Mouse (Mus musculus): ENCODE results near the gene Rnf185.

Gene Rnf185

DNA sequence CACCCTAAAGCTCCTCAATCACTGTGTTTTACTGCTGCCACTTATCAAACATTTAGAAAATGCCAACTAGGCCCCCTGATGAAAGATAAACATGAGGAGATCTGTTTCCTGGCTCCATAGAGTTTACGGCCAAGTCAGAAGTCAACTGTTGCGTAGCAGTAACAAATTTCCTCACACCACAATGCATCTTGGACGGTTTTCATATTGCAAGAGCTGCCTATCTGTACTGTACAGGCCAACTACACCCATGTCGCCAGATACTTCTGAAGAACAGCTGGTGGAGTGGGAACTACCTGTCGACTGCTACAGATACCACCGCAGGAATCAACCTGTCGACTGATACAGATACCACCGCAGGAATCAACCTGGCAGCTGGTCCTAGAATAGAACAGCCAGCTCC, 7.3 kb downstream of the Rnf185 start:
- DNase-seq (ENCODE audit: low spot score in 2 of 2): peak in 1 of 2 experiments; percentile 29

DNA sequence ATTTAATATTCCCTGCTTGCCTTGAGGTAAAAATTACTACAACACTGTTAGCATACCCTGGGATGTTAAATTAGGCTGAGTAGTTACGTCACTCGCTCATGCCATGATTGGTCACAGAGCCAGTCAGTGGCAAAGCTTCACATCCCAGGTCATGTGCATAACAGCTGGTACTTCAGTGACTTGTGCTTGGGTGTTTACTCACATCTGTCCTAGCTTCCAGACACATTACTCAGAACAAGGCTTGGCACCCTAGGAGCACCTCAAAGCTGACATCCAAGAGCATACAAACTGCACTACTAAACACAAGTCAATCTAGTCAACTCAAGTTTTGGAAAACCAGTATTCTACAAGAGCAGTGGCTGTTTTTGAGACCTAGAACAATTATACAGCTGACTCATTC, 9.1 kb downstream of the Rnf185 start:
- DNase-seq (ENCODE audit: low spot score in 2 of 2): no peak

DNA sequence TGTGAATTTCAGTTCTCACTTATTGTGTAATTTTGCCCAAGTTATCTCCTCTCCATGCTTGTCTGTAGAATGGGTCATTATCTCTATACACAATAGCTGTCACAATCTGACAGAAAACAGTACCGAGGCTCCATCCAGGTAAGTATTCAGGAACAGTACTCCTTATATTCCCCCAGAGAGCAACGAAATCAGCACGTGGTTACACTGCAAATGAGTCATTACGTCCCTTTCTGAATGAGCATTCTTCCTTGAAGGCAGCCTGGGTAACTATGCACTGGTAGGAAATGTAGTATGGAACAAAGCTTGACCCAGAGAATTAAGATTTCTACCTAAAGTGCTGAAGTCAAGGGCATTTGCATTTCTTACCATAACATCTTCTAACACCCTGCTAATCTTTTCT, 9.5 kb downstream of the Rnf185 start:
- DNase-seq (ENCODE audit: low spot score in 2 of 2): no peak

DNA sequence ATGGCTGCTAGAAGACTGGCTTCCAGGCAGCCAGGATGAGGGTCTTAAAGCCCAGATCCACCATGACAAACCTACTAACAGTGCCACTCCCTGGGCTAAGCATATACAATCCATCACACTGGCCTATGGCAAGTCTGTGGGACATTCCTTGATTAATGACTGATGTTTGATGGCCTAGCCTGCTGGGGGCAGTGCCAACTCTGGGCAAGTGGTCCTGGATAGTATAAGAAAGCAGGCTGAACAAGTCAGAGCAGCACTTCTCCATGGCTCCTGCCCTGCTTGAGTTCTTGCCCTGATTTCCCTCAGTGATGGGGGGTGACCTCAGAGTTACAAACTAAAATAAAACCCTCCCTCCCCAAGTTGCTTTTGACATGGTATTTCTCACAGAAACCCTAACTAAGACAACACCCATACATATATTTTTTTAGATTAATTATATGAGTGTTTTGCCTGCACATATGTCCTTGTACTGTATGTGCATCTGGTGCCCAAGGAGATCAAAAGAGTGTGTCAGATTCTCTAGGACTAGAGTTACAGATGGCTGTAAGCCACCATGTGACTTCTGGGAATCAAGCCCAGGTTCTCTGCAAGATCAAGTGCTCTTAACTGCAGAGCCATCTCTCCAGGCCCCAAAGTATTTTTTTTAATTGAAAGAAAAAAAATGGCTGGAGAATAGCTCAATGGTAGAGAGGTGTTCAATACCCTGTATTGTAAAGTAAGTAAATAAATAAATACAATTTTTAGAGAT, 10.3 kb downstream of the Rnf185 start:
- peak; percentile 41 to 56 for DNase-seq (ENCODE audit: low spot score in 2 of 2)

DNA sequence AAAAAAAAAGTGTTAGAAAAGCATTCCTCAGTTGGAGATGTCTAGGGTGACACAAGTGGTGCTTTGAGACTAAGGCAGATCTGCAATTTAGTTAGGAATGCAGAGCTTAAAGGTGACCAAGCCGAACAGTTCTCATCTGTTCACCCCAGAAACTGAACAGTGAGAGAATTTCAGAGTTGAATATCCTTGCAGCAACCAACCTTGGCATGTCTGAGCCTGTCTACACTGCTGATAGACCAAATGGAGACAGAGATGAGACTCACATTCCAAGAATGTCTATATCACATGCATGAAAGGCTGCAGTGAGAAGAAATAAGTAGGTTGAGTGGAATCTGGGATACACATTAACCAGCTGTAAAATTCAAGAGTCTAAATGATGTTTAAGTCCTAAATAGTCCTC, 14.5 kb downstream of the Rnf185 start:
- DNase-seq (ENCODE audit: low spot score in 2 of 2): no peak

DNA sequence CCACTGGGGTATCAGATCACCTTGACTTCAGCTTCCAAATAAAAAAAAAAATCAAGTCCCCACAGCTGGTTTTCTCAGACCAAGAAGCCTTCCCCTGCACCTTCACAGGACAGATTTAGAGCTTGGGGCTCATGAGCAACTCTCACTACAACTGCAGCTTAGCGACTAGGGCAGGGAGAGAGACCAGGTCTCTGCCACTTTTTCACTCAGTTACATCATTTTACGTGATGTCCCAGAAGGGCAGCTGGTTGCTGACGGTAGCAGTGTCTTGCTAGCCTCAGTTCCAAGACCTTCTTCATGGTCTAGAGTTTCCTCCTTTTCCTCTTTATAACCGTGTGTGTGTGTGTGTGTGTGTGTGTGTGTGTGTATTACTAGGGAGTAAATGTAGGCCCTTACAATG, 18.4 kb downstream of the Rnf185 start:
- DNase-seq (ENCODE audit: low spot score in 2 of 2): no peak

DNA sequence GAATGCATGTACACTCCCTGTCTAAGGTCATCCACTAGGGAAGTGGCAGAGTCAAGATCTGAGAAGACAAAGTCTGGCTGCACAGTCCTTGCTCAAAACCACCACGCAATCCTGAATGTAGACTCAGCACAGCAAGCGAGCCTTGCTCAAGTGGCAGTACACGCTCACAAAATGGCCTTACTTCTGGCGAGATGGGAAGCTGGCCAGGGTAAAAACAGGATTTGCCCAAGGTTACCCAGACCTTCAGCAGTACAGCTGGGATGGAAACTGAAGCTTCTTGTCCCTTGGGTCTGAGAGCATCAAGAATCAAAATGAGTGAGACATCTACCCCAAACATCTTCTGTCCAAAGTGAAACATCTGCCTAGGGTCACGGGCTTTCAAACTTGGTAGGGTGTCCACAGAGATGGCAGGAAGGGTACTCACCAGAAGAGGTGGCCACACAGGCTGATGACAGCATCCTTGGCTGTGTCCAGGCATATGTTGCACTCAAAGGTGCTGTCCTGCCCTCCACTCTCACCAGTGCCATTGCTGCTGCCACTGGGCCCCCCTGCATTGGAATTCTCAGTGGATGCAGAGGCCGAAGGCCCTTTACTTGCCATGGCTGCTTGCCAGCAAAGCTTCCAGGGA, 20.1 kb downstream of the Rnf185 start:
- DNase-seq (ENCODE audit: low spot score in 2 of 2): no peak

DNA sequence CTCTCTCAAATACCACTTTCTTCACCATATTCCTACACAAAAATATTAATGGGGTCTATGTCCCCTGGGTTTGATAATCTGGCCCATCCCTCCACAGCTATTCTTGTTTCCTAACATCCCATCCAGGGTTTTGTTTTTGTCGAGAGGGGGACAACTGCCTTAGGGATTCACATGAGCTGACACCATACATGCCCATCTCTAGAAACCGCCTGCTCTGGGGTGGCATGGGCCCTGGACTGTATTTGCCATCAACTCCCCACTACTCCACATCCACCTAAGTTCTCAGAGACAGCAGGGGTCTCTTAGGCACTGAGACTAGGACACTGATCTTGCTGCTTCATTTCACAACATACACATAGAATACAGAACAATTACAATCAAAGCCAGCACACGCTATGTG, 20.6 kb downstream of the Rnf185 start:
- DNase-seq (ENCODE audit: low spot score in 2 of 2): no peak

DNA sequence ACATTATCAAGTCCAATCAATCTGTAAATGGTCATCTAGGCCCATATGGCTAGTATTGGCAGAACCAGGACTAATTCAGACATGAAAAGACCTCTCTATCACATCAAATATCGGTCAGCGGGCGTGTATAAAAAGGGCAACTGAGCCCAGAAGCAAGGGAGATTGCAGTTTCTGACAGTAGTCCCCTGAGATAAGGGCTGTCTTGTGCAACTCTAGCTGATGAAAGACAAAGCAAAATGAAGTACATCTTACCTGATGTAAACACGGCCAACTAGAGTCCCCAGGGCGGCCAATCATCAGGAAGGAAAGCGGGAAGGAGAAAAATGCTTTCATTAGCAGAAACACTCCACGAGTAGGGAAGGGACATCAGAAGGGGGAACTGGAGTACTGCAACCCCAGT, 23.5 kb downstream of the Rnf185 start:
- DNase-seq (ENCODE audit: low spot score in 2 of 2): no peak

DNA sequence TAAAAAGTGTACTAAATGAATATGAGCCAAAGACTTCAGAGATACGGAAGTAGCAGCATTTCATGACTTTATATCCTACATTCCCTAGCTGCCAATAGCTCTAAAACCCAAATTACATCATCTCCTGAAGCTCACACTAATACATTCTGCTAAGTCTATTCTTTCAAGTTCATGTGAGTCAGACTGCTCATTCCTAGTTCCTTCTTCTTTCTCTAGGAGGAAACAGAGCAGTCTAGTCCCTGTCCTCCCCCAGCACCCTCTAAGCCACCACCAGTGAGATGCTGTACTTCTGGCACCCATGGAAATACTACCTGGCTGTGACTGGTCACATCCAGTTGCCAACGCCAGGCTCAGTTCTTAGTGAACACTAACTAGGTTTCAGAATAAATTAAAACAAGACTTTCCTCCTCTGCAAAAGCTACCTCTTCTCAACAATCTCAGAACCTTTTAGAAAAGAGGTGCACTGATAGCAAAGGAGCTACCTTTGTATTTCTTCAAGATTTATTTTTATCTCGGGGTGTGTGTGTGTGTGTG, 24.4 kb downstream of the Rnf185 start:
- DNase-seq (ENCODE audit: low spot score in 2 of 2): no peak

DNA sequence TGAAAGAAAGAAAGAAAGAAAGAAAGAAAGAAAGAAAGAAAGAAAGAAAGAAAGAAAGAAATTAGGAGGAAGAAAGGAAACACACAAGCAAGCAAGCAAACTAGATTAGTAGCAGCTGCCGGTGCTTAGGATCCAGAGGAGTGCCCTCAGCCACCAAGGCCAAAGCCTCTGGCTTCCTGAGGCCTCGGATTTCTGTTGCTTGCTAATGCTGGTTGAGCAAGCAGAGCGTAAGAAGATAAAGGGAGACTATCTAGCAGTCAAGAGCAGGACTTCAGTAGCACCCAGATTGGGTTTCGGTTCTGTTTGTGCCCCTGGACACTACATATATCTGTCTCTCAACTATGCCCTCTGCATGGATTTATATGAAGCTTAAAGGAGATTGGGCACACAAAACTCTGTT, 29.9 kb downstream of the Rnf185 start:
- no peak for DNase-seq (ENCODE audit: low spot score in 2 of 2)

DNA sequence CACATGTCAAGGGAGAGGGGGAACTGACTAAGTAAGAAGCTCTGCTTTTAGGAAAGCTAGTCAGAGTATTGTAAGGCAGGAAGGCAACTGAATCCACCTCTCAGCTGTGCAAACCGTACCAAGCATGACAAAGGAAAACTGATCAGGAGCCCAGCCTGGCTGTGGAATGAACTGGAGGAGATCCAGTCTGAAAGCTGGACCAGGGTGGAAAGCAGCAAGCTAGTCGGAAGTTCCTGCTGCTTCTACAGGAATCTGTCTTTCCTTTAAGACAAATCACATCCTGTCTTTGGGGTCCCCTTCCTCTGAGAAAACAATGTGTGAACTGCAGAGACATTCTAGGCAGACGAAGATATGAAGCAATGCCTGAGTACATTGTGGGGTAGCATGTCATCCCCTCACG, 33.4 kb downstream of the Rnf185 start:
- DNase-seq (ENCODE audit: low spot score in 2 of 2): no peak

DNA sequence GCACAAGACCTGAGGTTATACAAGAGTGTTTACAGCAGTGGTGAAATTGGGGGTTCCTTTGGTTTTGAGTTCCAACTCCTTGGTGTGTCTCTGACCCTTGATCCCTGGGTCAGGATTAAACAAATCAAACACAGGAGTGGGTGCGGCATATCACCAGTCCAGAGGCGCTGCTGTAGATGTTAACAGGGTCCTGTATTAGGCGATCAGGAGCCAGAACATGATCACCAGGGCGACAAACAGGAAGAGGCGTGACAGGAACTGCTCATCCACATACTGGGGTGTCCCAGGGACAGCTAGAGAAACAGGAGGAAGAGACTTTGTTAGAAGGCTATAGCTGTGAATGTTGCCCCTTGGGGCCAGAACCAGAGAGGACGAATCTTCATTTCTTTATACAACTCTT, 34.4 kb downstream of the Rnf185 start:
- DNase-seq (ENCODE audit: low spot score in 2 of 2): no peak

DNA sequence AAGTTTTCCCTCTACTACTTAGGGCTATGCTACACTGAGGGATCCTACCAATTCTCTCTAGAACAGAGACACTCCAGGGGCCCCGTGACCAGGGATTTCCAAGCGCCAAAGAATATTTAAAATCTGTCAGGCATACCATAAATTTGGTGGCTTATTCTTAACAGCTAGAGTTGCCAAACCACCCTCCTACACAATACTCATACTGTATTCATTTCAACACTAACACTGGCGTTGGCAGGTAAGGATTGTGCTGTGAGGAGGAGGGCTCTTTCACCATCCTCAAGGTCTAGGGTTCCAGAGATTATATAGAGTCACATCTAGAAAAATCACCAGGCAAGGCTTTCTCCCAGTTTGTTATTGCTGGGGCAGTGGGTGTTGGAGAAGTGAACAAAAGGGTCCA, 35.8 kb downstream of the Rnf185 start:
- no peak for DNase-seq (ENCODE audit: low spot score in 2 of 2)

DNA sequence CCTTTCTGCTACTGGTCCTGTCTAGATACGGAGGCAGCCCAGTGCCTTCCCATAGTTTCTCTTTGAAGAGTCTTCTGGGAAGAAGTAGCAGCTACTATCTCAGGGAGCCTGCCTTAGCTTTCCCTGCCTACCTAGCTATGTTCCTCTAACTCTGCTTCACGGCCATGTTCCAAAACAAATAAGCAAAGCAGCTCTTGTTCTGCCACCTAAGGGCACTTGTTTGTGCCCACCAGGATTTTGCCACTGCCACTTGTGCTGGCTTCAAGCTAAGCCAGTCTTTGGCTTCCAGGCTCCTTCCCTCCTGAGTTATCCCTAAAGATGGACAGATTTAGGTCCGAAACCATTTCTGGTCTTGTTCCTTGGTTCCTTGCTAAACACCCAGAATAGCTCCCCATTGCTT, 40.1 kb downstream of the Rnf185 start:
- no peak for DNase-seq (ENCODE audit: low spot score in 2 of 2)

DNA sequence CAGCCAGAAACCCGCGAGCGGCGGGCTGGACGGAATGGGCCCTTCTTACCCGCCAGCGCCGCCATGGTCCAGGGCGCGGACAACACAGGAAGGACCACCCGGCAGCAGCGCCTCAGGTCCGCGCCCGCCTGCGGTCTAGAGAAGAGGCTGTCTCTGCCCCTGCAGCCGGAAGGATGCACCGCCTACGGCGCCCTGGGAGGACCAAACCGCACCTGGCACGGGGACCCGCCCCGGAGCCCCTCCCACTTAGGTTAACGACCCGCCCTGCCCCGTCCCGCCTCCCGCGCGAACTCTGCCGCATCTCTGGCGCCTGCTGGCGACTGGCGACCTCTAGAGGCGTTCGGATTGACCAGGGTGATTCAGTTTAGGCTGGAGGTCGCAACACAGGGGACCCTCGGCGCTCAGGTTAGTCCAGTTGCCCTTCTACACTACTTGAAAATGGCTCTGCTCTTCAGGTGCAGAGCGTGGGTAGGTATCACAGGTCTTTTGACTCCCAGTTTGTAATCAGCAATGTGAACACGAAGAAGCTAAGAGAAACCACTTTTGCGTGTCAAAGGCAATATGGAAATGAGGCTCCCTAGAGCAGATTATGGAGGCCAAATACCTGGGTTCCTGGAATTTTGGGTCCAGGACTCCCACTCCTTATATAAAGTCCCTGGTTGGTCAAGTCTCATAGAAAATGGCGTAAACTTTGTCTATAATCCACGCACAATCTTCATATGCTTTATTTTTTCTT, 43.0 kb downstream of the Rnf185 start, which contains the start of gene Limk2:
Gene Limk2 (minus strand): TSS at position 193 of the 736 bp plus-strand sequence.
- DNase-seq (ENCODE audit: low spot score in 2 of 2): peak; percentile 87 to 90

DNA sequence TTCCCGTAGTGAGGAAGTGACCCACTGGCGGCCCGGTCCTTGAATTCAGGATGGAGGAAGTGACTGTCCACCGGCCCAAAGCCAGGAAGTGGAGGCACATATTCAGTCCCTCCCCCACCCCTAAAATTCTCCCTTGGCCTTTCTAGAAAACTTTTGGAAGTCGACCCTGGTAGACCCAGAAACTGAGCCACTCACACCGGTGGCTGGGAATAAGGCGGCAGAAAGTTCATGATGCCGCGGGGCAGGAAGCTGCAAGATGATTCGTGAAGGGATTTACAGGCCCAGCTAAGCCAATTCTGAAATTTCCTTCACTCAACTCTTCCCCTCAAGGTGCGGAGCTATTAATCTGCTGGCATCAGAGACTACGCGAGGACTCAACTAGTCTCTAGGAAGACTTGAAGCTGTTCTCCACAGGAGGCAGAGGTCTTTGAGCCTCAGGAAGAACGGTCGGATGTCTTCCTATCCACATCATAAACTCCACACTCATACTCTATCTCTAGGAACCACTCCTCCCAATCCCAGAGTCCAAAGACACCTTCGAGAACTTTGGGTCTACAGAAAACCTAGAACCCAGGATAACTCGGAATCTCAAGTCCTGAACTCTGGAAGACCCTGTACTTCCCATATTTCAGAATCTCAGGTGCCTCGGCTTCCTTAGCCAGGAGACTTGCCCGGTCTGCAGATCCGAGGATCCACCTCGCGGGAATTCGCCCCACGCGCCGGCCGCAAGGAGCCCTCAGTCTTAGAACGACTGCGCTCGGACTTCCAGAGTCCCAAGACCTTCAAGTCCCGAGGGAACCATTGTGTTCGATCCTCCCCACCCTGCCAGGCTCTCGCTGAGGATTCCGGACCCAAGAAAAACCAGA, 43.8 kb downstream of the Rnf185 start:
- DNase-seq (ENCODE audit: low spot score in 2 of 2): no peak

DNA sequence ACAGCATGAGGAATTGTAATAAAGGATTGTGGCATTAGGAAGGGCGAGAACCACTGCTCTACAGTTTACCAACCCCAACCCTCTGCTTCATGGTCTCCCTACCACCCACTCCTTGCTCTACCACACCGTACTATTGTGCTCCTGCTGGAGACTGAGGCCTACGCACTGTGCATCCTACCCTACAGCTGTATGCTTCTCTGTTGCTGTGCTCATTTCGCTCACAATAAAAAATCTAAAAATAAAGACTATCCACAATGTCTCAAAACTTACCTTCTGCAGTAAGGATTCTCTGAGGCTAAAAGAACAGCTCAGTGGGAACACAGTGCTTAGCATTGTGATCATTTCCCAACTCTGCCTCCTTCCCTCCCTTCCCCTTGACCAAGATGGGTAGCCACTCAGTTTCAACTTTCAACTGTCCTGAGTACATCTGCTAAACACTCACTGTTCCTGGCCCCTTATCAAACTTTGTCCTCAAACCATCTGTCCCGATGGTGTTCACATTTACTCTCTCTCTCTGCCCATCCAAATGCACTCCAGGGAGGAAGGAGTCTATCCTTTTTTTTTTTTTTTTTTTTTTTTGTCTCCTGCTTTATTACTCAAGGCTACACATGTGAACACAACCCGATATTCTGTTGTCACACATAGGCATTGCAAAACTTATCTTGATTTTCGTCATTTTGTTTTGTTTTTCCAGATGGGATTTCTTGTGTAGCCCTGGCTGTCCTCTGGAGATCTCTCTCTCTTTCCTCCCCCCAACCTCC, 47.7 kb downstream of the Rnf185 start:
- no peak for DNase-seq (ENCODE audit: low spot score in 2 of 2)

DNA sequence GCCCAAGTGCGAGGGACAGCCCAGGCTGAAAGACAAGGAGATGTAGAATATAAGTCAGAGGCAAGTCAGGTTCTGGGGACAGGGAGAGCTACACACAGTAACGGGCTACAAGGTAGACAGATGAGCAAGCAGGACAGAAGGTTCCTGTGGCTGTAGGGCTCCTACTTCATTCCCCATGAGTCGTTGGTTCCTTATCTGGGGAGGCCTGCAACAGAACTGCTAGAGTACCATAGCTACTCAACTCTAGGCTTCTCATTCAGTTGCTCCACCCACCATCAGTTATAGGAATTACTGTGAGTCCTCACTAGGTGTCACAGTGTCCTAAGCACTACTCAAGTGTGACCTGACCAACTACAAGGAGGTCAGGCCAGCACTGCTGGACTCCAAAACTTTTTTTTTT, 49.1 kb downstream of the Rnf185 start:
- DNase-seq (ENCODE audit: low spot score in 2 of 2): no peak

DNA sequence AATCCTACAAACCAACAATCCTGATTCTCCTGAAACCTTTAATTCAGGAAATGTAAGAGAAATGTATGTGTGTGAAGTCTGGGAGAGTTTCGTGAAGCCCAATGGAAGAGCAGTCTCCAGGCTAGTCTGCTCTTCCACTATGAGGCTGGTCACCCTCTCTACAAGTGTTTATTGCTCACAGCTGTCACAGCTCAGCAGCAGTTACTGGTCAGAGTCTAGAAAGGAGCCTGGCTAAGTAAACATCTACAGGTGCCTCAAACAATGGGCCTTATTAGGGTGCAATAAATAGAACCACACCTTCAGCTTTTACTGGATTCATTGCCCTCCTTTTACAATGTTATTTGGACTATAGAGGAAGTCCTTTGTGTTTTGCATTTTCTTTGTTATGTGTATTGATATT, 53.8 kb downstream of the Rnf185 start:
- no peak for DNase-seq (ENCODE audit: low spot score in 2 of 2)

DNA sequence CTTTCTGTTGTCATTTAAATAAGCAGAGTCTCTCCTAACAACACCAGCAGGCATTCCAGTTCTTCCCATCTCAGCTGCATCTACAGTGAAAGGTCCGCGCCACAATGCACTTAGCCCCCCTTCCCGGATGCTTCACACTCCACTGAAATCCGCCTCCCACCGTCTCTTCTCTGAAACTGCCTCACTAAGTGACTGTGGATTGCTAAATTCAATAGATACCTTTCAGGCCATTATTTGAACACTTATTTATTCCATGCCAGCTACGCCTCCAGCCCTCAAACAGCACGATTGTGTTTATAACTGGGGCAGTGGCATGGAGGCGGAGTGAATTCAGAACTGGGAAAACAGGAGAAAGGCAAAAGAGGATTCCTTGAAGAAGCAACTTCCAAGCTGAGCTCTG, 55.6 kb downstream of the Rnf185 start:
- peak; percentile 36 to 49 for DNase-seq (ENCODE audit: low spot score in 2 of 2)
